Mouse (Mus musculus): Measurements from ENCODE around the gene Scml4.

DNA sequence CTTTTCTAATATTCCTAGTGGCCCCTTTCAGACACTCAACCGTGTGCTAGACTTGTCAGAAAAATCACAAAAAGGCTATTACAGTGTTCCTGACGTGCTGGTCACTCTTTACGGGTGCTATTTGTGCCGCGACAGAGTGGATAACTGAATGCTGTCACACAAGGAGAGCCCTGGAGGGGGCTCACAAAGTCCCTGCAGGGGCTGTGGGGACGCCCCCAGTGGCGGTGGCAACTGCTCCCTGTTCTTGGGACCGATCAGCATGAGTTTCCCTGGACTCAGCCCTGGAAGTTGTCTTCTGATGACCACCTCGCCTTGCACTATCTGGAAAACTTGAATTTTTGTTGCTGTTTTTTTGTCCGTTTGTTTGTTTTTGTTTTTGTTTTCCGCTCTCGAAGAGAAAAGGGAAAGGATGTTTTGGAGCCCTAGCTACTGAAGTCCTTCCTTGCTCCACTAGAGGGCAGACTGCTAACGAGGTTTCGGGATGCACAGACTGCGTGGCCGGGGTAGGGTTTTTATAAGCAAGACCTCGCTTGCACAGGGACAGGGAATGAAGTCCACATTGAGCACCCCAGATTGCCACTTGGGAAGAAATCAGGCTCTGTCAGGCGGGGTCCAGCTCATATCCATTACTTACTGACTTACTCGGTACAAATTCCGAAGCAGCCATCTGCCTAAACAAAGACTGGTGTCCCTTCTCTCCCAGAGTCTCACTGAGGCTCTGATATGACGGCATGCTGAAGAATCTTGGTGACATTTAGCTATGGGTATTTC is 97.9 kb downstream of the Scml4 start:
- TF ChIP-seq CTCF (conservative IDR thresholded peaks at IDR 0.05; ENCODE audit: low read length) (peak; percentile 76), NANOG (IDR thresholded peaks at IDR 0.05; ENCODE audit: borderline replicate concordance, low read length) (no peak), POU5F1 (IDR thresholded peaks at IDR 0.05; ENCODE audit: borderline replicate concordance, low read length) (no peak)

All from E14TG2a.4 (cell line).